Mouse (Mus musculus): Measurements from ENCODE around the gene Pde1a. TPM values are rescaled to one million over a fixed set of nuclear protein-coding genes. Genes with fewer than 3 reads are reported as not detected.

The Pde1a gene
- polyA plus RNA-seq, 1 experiment from 2014 or later, result 10.8 TPM

- 28% methylated on average over 7 of the region's 7 CpGs for WGBS
- H3K4me1 ChIP-seq, result no peaks in the 10 kb centered on the region
- H3K36me3 ChIP-seq, result no peaks in the 10 kb centered on the region
- no peak overlapping the region for H3K4me2 ChIP-seq (replicated peaks)
- no peaks in the 10 kb centered on the region for H3K9me3 ChIP-seq (replicated peaks)
- no peak overlapping the region for H3K9ac ChIP-seq
- H3K27me3 ChIP-seq, result no peaks in the 10 kb centered on the region
- H3K27ac ChIP-seq (replicated peaks), result no peak overlapping the region
- no peak overlapping the region for H3K4me3 ChIP-seq (replicated peaks)
- ATAC-seq (ENCODE audit: insufficient number of reproducible peaks, low FRiP score, low TSS enrichment, low read depth), result no peak
These were observed 330.6 kb downstream of the Pde1a start for GRCm38 (mm10) chr2:79798627-79799026.

- Histone ChIP-seq H3K4me3 (replicated peaks) (no peak overlapping the region), H3K27me3 (no peaks in the 10 kb centered on the region), H3K27ac (replicated peaks) (no peak overlapping the region), H3K9ac (no peak overlapping the region), H3K36me3 (no peaks in the 10 kb centered on the region), H3K4me2 (replicated peaks) (no peak overlapping the region), H3K4me1 (no peaks in the 10 kb centered on the region), H3K9me3 (replicated peaks) (no peaks in the 10 kb centered on the region)
- no peak for ATAC-seq (ENCODE audit: insufficient number of reproducible peaks, low FRiP score, low TSS enrichment, low read depth)
- WGBS, result 56% methylated on average over 2 of the region's 2 CpGs
These were observed 331.8 kb downstream of the Pde1a start for GRCm38 (mm10) chr2:79797444-79797843.

GRCm38 (mm10) chr2:79793186-79793585 is 336.1 kb downstream of the Pde1a start:
- no peaks in the 10 kb centered on the region for H3K9me3 ChIP-seq (replicated peaks)
- no peak overlapping the region for H3K4me3 ChIP-seq (replicated peaks)
- 75% methylated on average over 2 of the region's 2 CpGs for WGBS
- no peaks in the 10 kb centered on the region for H3K27me3 ChIP-seq
- no peak overlapping the region for H3K4me2 ChIP-seq (replicated peaks)
- H3K9ac ChIP-seq, result no peak overlapping the region
- no peaks in the 10 kb centered on the region for H3K36me3 ChIP-seq
- no peaks in the 10 kb centered on the region for H3K4me1 ChIP-seq
- no peak for ATAC-seq (ENCODE audit: insufficient number of reproducible peaks, low FRiP score, low TSS enrichment, low read depth)
- no peak overlapping the region for H3K27ac ChIP-seq (replicated peaks)

- Histone ChIP-seq H3K27ac (replicated peaks) (no peak overlapping the region), H3K9me3 (replicated peaks) (no peaks in the 10 kb centered on the region), H3K9ac (no peak overlapping the region), H3K4me1 (peaks cover 13% of the 10 kb centered on the region), H3K27me3 (no peaks in the 10 kb centered on the region), H3K4me2 (replicated peaks) (no peak overlapping the region), H3K4me3 (replicated peaks) (no peak overlapping the region), H3K36me3 (no peaks in the 10 kb centered on the region)
- no peak for ATAC-seq (ENCODE audit: insufficient number of reproducible peaks, low FRiP score, low TSS enrichment, low read depth)
- 89% methylated on average over 11 of the region's 11 CpGs for WGBS
These were observed 342.8 kb downstream of the Pde1a start for GRCm38 (mm10) chr2:79786467-79786866.

- Histone ChIP-seq H3K4me3 (replicated peaks) (no peak overlapping the region), H3K4me1 (peaks cover 13% of the 10 kb centered on the region), H3K4me2 (replicated peaks) (peak overlapping the region; percentile 6; the same call in 1 of the 2 replicates), H3K9ac (no peak overlapping the region), H3K9me3 (replicated peaks) (no peaks in the 10 kb centered on the region), H3K36me3 (no peaks in the 10 kb centered on the region), H3K27me3 (no peaks in the 10 kb centered on the region), H3K27ac (replicated peaks) (peak overlapping the region; percentile 24; the same call in 1 of the 2 replicates)
- ATAC-seq (ENCODE audit: insufficient number of reproducible peaks, low FRiP score, low TSS enrichment, low read depth), result no peak
- WGBS, result 22% methylated on average over 8 of the region's 8 CpGs
These were observed 343.6 kb downstream of the Pde1a start for GRCm38 (mm10) chr2:79785541-79786134.

Other genes starting within 250 kb of the Pde1a start
- gene Prdx6b, start 163.0 kb upstream of the Pde1a start, polyA plus RNA-seq (2015; fragmentation: Nextera tagmentation; extraction: Ambion mirVana), result 0.05 TPM in 1 of 2 replicates, not detected in the other
- gene Dnajc10, start 186.0 kb upstream of the Pde1a start, polyA plus RNA-seq (2015; fragmentation: Nextera tagmentation; extraction: Ambion mirVana), result 66.5 and 68.2 TPM in 2 replicates

All from embryonic facial prominence, embryonic 15.5 days (tissue).